In genomic region chr10:88725343-88725742, GRCm38 (mm10) we compare ENCODE assay signal across 10 mouse cellular contexts. TPM values are rescaled to one million over a fixed set of nuclear protein-coding genes. Genes with fewer than 3 reads are reported as not detected.
A peak's percentile ranks its signal among the peaks of the same experiment; 100 is the strongest.
DNase-seq lines count a peak whose midpoint lies in the region; ATAC-seq and TF ChIP-seq lines count a peak whose summit lies in the region.
"Had no signal": no experiment of that assay in that cellular context is flagged by ENCODE, and none has a peak within 500 bp of the region (broad histone marks: within the 10 kb centered on the region; RNA-seq: fewer than 3 reads in every experiment).

No protein-coding gene starts in this region.

- ATAC-seq in neural tube, embryonic 15.5 days (ENCODE audit: low FRiP score) = no peak

- no peaks in the 10 kb centered on the region for H3K27me3 ChIP-seq in heart, adult 2 months (ENCODE audit: control insufficient read depth, insufficient read depth, low read length)
- H3K27me3 ChIP-seq in neural tube, embryonic 15.5 days (replicated peaks) = no peaks in the 10 kb centered on the region; the same call in 1 of the 2 replicates
- H3K27me3 ChIP-seq: midbrain, embryonic 12.5 days had no signal

- WGBS in heart, adult 2 months = 49% methylated on average over 2 of the region's 2 CpGs
- 65% methylated on average over 2 of the region's 2 CpGs for WGBS in neural tube, embryonic 15.5 days

- TF ChIP-seq EP300 in heart, adult 2 months (IDR thresholded peaks at IDR 0.05; ENCODE audit: insufficient read depth, low read depth, low read length) = no peak

- no peak for DNase-seq in heart, adult 2 months
- no peak for DNase-seq in heart, postnatal 25 days (ENCODE audit: low spot score)
- peak; percentile 69 for DNase-seq in 3T3-L1 (ENCODE audit: low read depth, low spot score)
- peak; percentile 25 for DNase-seq in Muller cell, postnatal 12 days (ENCODE audit: inconsistent ontology term)
- peak; percentile 36 to 57 for DNase-seq in kidney, adult 8-10 months
- DNase-seq in right cerebral cortex, adult 18-20 months = no peak
- DNase-seq in layer of hippocampus, adult 9-10 months (ENCODE audit: low spot score) = no peak

- H3K4me1 ChIP-seq in heart, adult 2 months (ENCODE audit: control insufficient read depth, insufficient read depth, low read length) = no peaks in the 10 kb centered on the region
- H3K4me1 ChIP-seq in neural tube, embryonic 15.5 days = peaks cover 3% of the 10 kb centered on the region

- no peak overlapping the region for H3K4me3 ChIP-seq in heart, adult 2 months
- no peak overlapping the region for H3K4me3 ChIP-seq in neural tube, embryonic 15.5 days (replicated peaks)
- H3K4me3 ChIP-seq: heart, embryonic 15.5 days; midbrain, embryonic 12.5 days had no signal

- H3K4me2 ChIP-seq in neural tube, embryonic 15.5 days = no peak overlapping the region
- H3K4me2 ChIP-seq: heart, embryonic 15.5 days; midbrain, embryonic 12.5 days had no signal

- H3K79me2 ChIP-seq in heart, adult 2 months (replicated peaks; ENCODE audit: control insufficient read depth, insufficient read depth, low read length) = no peaks in the 10 kb centered on the region

- no peak for TF ChIP-seq POLR2A in heart, adult 2 months (IDR thresholded peaks at IDR 0.05; ENCODE audit: insufficient read depth, low read depth, low read length)

- peak; percentile 66 for TF ChIP-seq CTCF in heart, adult 2 months (IDR thresholded peaks at IDR 0.05)

- no peak overlapping the region for H3K9ac ChIP-seq in heart, adult 2 months (ENCODE audit: low read depth, low read length)
- H3K9ac ChIP-seq in neural tube, embryonic 15.5 days (replicated peaks) = no peak overlapping the region
- H3K9ac ChIP-seq: heart, embryonic 15.5 days; midbrain, embryonic 12.5 days had no signal

- no peaks in the 10 kb centered on the region for H3K36me3 ChIP-seq in heart, adult 2 months (ENCODE audit: control insufficient read depth, insufficient read depth, low read length)
- H3K36me3 ChIP-seq in neural tube, embryonic 15.5 days = no peaks in the 10 kb centered on the region
- H3K36me3 ChIP-seq: heart, embryonic 15.5 days; midbrain, embryonic 12.5 days had no signal

- H3K9me3 ChIP-seq in neural tube, embryonic 15.5 days (replicated peaks) = no peaks in the 10 kb centered on the region
- H3K9me3 ChIP-seq: heart, embryonic 15.5 days; midbrain, embryonic 12.5 days had no signal

- intact Hi-C loops in heart, adult 2 months (cut with DNase I) = loop anchor here (1.0 kb wide), 1 partner anchor 349 kb away; no protein-coding TSS in a partner anchor
- intact Hi-C loops in heart, postnatal 25 days (cut with DNase I) = loop anchor here (5.0 kb wide), 3 partner anchors 213 to 348 kb away; partner anchors contain the start of genes Dram1 and Gnptab

- no peak overlapping the region for H3K27ac ChIP-seq in heart, adult 2 months
- H3K27ac ChIP-seq in neural tube, embryonic 15.5 days (replicated peaks) = no peak overlapping the region
- H3K27ac ChIP-seq: heart, embryonic 15.5 days; midbrain, embryonic 12.5 days had no signal

RNA-seq across cellular contexts. Expression of gene Arl1, which starts 5.3 kb away (rescaled TPM):
- total RNA-seq in heart, adult 2 months (2021) = 10 to 100 TPM; 80.3 to 89.2 TPM
- 26.1 and 61.1 TPM in 2 replicates for polyA plus RNA-seq in heart, adult 2 months (2012; rRNA removed)
- total RNA-seq in heart, postnatal 25 days (2021) = 10 to 100 TPM; 83.2 to 86.4 TPM
- polyA plus RNA-seq in neural tube, embryonic 15.5 days (2015; fragmentation: Nextera tagmentation; extraction: Ambion mirVana) = 162 and 164 TPM in 2 replicates

RNA-seq across cellular contexts. Expression of gene Spic, which starts 40.5 kb away (rescaled TPM):
- total RNA-seq in heart, adult 2 months (2021) = under 1 TPM in 1 of 2 experiments, not detected in 1; 0.31 TPM
- 0.04 TPM in 1 of 2 replicates, not detected in the other for polyA plus RNA-seq in heart, adult 2 months (2012; rRNA removed)
- under 1 TPM in 1 of 2 experiments, not detected in 1; 0.29 TPM for total RNA-seq in heart, postnatal 25 days (2021)
- polyA plus RNA-seq in neural tube, embryonic 15.5 days (2015; fragmentation: Nextera tagmentation; extraction: Ambion mirVana) = 0.74 TPM in 1 of 2 replicates, not detected in the other
- polyA plus RNA-seq: midbrain, embryonic 12.5 days had no signal

Comparison
In these comparisons a context has a peak if more than half of its experiments do, and no peak if none do; other contexts are left out.
1. DNase-seq: peak in 3T3-L1 (single experiment), Muller cell, postnatal 12 days (single experiment) and kidney, adult 8-10 months (2 of 2); none in heart, adult 2 months (0 of 2), heart, postnatal 25 days (single experiment), right cerebral cortex, adult 18-20 months (single experiment) and layer of hippocampus, adult 9-10 months (single experiment).